Mouse (Mus musculus) G1E (cell line): ENCODE data around the gene Slc7a10. TPM values are rescaled to one million over a fixed set of nuclear protein-coding genes. Genes with fewer than 3 reads are reported as not detected.

Source experiments
- ATAC-seq: 2 replicates; pipeline ENCODE4 v1.8.0; 2016; ENCODE audit warnings: mild to moderate bottlenecking; ENCODE audit not compliant: insufficient number of reproducible peaks, poor library complexity, low FRiP score, severe bottlenecking; ENCODE audit errors: extremely low read depth
- DNase-seq: peaks from one replicate; pipeline ENCODE4 v3.0.0; 2012; ENCODE audit warnings: low spot score
- H3K27me3 ChIP-seq: 2 replicates; pipeline ENCODE4 v1.6.1; 2012; ENCODE audit warnings: mild to moderate bottlenecking, low read length, inconsistent platforms; ENCODE audit not compliant: insufficient read depth
- H3K36me3 ChIP-seq: replicated peaks from 2 replicates; pipeline ENCODE3; 2012; ENCODE audit warnings: mild to moderate bottlenecking, inconsistent platforms
- H3K4me1 ChIP-seq: 2 replicates; pipeline ENCODE4 v1.6.1; 2012; ENCODE audit warnings: low read depth, low read length, inconsistent platforms, mixed read lengths; ENCODE audit not compliant: insufficient read depth
- H3K4me3 ChIP-seq: 2 replicates; pipeline ENCODE4 v1.5.1; 2012; ENCODE audit warnings: low read depth, mild to moderate bottlenecking, inconsistent platforms, low read length, moderate library complexity, mixed read lengths
- H3K9me3 ChIP-seq: replicated peaks from 2 replicates; pipeline ENCODE4 v1.6.1; 2012; ENCODE audit warnings: inconsistent platforms
- CTCF ChIP-seq: IDR thresholded peaks from 2 replicates; pipeline ENCODE4 v1.5.1; 2012; ENCODE audit warnings: low read depth, low read length, inconsistent platforms, mixed read lengths
- GATA1 ChIP-seq: IDR thresholded peaks from 2 replicates; pipeline ENCODE4 v1.6.1; 2012; ENCODE audit warnings: borderline replicate concordance, low read length, inconsistent platforms, mixed read lengths
- GATA2 ChIP-seq: IDR thresholded peaks from 2 replicates; pipeline ENCODE4 v1.6.1; 2012; ENCODE audit warnings: low read depth, low read length, inconsistent platforms, borderline replicate concordance
- POLR2AphosphoS5 ChIP-seq: IDR thresholded peaks from 2 replicates; pipeline ENCODE4 v1.6.1; 2012; ENCODE audit warnings: low read depth, low read length, inconsistent platforms; ENCODE audit not compliant: insufficient replicate concordance
- TAL1 ChIP-seq: conservative IDR thresholded peaks from 2 replicates; pipeline ENCODE4 v1.6.1; 2012; ENCODE audit warnings: low read depth, low read length, inconsistent platforms, mixed read lengths
- polyA plus RNA-seq: library from polyadenylated mRNA; stranded (reverse); fragments of >175 nt; gene quantifications from 2 replicates; pipeline ENCODE4 v1.2.3, GENCODE M21; 2012
- total RNA-seq, 2 experiments: library from RNA; stranded (forward) in 1 of 2; stranded (reverse) in 1 of 2; fragments of 200-1000 nt in 1 of 2; fragments of >200 nt in 1 of 2; fragmentation: Nextera tagmentation in 1 of 2; gene quantifications; 2 replicates each; pipeline ENCODE4 v1.2.3; 2014 to 2017

The Slc7a10 gene
- total RNA-seq (2014; fragmentation: Nextera tagmentation) (not detected in 2 replicates), total RNA-seq (2017) (0.22 TPM in 1 of 2 replicates, not detected in the other), polyA plus RNA-seq (not detected in 2 replicates)

DNA sequence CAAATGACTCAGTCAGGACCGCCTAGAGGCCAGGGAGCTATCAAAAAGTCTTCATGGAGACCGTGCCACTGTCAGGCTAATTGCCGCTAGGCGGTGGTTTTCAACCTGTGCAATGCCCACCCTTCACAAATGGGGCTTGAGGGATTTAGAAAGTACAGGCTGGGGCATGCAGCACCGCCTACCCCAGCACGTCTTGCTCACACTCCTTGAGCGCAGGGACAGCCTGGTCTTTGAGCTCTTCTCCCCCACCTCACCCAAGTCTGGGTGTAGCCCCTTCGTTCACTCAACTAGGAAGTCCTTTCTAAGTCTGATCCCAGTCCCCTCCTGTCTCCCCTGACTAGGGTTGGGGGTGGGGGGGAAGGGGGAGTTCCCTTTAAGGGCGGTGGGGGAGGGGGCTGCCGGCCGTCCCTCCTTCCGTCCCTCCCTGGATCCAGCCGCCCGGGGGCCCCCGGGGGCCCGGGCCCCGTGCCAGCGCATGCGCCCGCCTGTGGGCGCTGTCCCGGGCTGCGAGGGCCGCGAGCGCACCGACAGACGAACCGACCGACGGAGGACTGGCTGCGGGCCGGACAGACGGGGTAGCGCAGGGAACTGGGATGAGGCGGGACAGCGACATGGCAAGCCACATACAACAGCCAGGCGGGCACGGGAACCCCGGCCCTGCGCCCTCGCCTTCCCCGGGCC is at the start of gene Slc7a10:
TSS of gene Slc7a10 (plus strand) at position 497 of the 681 bp plus-strand sequence.
- H3K4me1 ChIP-seq, result no peaks in the 10 kb centered on the region
- peak within 1 kb of the TSS; percentile 23 for H3K4me3 ChIP-seq
- H3K9me3 ChIP-seq, result peaks cover 16% of the 10 kb centered on the region
- no peak for ATAC-seq
- H3K27me3 ChIP-seq, result peaks cover 3% of the 10 kb centered on the region; the same call in 1 of the 2 replicates
- no peaks in the 10 kb centered on the region for H3K36me3 ChIP-seq
- DNase-seq, result no peak
- TF ChIP-seq GATA2, result no peak
- TF ChIP-seq GATA1, result no peak
- TF ChIP-seq CTCF, result no peak

DNA sequence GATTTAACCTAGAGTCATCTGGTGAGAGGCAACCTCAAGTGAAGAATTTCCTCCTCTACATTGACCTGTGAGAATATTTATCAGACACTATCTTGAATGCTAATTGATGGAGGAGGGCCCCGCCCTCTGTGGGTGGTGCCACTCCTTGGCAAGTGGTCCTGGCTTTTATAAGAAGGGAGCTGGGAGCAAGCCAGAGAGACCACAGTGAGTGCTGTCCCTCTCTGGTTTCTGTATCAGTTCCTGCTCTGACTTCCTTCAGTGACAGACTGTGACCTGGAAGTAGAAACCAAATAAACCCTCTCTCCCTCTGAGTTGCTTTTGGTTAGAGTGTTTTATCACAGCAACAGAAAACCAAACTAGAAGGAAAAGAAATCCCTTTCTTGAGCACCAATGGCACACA is 48.7 kb upstream of the Slc7a10 start:
- H3K4me1 ChIP-seq, result no peaks in the 10 kb centered on the region
- H3K27me3 ChIP-seq, result peaks cover 6% of the 10 kb centered on the region; the same call in 1 of the 2 replicates
- TF ChIP-seq GATA1 (no peak), GATA2 (no peak), POLR2AphosphoS5 (no peak), CTCF (no peak), TAL1 (no peak)
- H3K36me3 ChIP-seq, result no peaks in the 10 kb centered on the region
- no peak for DNase-seq
- no peaks in the 10 kb centered on the region for H3K9me3 ChIP-seq
- H3K4me3 ChIP-seq, result no peak overlapping the region
- no peak for ATAC-seq

DNA sequence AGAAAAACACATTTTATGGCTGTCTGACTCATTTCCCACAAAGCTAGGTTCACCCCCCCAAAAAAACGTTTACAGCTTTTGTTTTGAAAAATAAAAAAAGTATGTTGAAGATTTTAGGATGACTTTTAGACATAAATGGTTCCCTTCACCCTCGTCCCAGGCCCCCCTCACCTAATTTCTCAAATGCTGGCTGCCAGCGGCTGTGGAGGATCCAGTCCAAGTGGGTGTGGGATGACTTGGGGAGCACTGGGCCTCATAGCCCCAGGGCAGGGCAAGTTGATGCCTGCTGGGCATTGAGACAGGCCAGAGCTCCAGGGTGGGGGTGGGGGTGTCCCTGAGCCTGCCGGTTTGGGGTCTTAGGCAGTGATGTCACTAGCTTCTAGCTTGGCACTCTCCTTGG is 47.7 kb upstream of the Slc7a10 start:
- Histone ChIP-seq H3K27me3 (peaks cover 6% of the 10 kb centered on the region; the same call in 1 of the 2 replicates), H3K9me3 (no peaks in the 10 kb centered on the region), H3K4me3 (no peak overlapping the region), H3K36me3 (no peaks in the 10 kb centered on the region), H3K4me1 (no peaks in the 10 kb centered on the region)
- ATAC-seq (no peak), DNase-seq (no peak)
- TF ChIP-seq TAL1 (no peak), POLR2AphosphoS5 (no peak), GATA1 (no peak), GATA2 (no peak), CTCF (no peak)

DNA sequence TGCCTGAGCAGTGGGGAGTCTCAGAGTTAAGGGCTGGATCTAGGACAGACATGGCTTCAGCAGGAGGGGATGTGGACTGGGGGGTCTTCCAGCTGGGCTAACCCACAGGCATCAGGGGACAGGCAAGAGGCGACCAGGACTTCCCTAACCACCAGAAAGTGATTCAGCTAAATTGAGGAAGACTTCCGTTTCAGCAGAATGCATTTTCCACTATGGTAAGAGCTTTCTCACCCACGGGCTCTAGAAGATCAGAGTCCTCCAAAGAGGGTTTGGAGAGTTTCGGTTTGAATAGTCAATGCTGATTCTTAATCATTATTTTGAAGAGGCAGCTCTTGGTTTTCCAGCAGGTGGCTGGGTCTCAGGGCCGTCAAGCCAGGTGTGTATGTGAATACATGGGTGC is 46.3 kb upstream of the Slc7a10 start:
- H3K4me3 ChIP-seq, result no peak overlapping the region
- peaks cover 6% of the 10 kb centered on the region; the same call in 1 of the 2 replicates for H3K27me3 ChIP-seq
- H3K9me3 ChIP-seq, result no peaks in the 10 kb centered on the region
- ATAC-seq (no peak), DNase-seq (no peak)
- no peaks in the 10 kb centered on the region for H3K36me3 ChIP-seq
- TF ChIP-seq GATA2 (no peak), POLR2AphosphoS5 (no peak), TAL1 (no peak), CTCF (no peak), GATA1 (no peak)
- no peaks in the 10 kb centered on the region for H3K4me1 ChIP-seq

DNA sequence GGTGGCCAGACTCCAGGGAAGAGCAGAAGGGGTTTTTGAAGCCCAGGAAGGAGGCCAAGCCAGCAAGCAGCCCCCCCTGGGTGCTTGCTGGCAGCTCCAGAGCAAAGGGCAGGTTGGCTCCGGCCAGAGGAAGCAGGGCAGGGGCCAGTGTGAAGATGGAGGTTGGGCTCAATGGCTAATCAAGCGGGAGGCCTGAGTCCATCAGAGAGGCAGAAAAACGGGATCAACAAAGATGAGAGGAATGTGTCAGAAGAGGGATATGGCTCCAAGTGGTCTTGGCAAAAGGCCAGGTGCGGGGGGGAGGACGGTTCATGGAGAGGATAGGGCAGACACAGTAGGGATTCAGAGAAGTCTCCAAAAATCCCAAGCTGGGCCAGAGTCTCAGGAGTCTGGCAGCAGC is 44.7 kb upstream of the Slc7a10 start:
- ATAC-seq (no peak), DNase-seq (no peak)
- no peaks in the 10 kb centered on the region for H3K4me1 ChIP-seq
- H3K36me3 ChIP-seq, result no peaks in the 10 kb centered on the region
- H3K27me3 ChIP-seq, result peaks cover 6% of the 10 kb centered on the region; the same call in 1 of the 2 replicates
- TF ChIP-seq GATA1, result no peak
- TF ChIP-seq CTCF, result no peak
- TF ChIP-seq TAL1, result no peak
- no peak for TF ChIP-seq GATA2
- no peak for TF ChIP-seq POLR2AphosphoS5
- no peak overlapping the region for H3K4me3 ChIP-seq
- H3K9me3 ChIP-seq, result no peaks in the 10 kb centered on the region

DNA sequence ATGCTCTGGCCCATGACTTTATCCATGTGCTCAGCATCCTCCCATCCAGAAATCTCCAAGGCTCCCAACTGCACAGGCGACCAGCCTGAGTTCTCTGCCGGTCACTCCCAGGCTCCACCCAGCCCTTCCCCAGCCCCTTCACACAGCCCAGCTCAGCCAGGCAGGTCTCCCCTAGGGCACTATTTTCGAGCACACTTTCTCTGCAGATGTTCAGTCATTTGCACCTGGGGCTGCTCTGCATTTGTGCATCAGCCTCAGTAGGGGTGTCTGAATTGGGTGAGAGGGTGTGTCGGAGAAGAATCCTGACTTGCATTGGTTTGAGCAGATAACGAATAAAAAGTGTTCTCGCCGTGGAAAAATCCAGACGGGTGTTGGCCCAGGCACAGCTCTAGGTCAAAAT is 43.7 kb upstream of the Slc7a10 start:
- TF ChIP-seq CTCF, result no peak
- TF ChIP-seq TAL1, result no peak
- no peak for TF ChIP-seq POLR2AphosphoS5
- TF ChIP-seq GATA1, result no peak
- TF ChIP-seq GATA2, result no peak
- no peak for ATAC-seq
- H3K27me3 ChIP-seq, result peaks cover 6% of the 10 kb centered on the region; the same call in 1 of the 2 replicates
- no peak overlapping the region for H3K4me3 ChIP-seq
- H3K9me3 ChIP-seq, result no peaks in the 10 kb centered on the region
- no peak for DNase-seq
- H3K4me1 ChIP-seq, result no peaks in the 10 kb centered on the region
- no peaks in the 10 kb centered on the region for H3K36me3 ChIP-seq
